Mouse (Mus musculus): ENCODE data around the gene Nup35.

The Nup35 gene

DNA sequence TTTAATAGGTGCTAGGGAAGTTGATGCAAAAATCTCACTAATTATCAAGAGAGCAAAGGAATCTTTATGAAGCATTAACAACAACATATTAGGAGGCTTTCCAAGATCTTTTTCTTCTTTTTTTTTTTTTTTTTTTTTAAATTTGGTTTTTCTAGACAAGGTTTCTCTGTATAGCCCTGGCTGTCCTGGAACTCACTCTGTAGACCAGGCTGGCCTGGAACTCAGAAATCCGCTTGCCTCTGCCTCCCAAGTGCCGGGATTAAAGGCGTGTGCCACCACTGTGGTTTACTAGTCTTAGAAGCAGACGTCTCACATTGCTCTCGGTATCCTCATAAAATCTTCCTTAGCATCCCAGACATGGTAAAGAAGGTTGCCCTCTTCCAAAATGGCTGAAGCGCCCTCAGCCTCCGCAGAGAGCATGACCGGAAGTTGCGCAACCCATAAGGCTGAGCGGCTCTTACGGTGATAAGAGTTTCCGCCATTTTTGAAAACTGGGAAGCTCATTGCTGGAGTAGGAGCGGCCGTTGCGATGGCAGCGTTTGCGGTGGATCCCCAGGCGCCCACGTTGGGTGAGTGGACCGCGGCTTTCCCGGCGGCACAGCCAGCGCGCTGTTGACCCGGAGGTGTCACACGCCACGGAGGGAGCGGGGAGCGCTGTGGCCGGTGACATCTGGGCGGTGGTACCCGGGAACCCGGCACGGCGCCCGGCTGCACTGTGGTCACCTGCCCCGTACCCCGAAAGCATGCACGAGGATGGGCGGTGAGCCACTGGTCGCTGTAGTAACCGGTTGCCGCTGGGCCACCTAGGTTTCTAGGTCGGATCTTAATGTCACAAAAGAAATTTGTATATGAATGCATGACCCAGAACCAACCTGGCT lies 21.6 kb downstream of the Nup35 start:
- DNase-seq (ENCODE audit: low spot score in 2 of 2), result peak; percentile 87 to 90

DNA sequence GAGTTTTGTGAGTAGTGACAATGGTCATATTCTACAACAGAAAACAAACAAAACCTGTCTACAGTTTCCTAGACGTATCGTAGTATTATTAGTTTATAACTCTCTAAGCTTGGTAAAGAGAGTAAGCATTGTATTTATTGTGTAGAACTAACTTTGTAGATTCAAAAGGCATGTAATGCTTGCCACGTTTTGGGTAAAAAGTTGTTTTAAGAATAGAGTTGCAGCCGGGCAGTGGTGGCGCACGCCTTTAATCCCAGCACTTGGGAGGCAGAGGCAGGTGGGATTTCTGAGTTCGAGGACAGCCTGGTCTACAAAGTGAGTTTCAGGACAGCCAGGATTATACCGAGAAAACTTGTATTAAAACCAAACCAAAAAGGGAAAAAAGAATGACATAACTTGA lies 22.4 kb downstream of the Nup35 start:
- DNase-seq (ENCODE audit: low spot score in 2 of 2), result no peak

DNA sequence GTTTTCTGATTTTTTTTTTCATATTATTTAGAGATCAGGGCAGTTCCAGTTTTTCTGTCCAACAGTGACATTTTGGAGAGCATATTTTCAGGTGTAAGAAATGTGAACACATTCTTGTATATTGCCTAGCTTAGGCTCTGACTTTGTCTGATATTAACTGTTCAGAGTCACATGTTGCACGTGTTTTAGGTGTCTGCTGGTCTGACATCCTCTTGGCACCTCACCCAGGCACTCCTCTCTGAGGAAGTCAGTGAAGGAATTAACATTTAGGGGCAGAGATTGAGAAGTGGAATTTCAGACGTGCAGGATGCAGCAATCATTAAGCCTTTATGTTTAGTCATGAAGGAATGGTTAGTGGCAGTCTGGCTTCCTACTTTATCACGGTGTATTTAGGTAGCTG lies 22.8 kb downstream of the Nup35 start:
- DNase-seq (ENCODE audit: low spot score in 2 of 2), result no peak

DNA sequence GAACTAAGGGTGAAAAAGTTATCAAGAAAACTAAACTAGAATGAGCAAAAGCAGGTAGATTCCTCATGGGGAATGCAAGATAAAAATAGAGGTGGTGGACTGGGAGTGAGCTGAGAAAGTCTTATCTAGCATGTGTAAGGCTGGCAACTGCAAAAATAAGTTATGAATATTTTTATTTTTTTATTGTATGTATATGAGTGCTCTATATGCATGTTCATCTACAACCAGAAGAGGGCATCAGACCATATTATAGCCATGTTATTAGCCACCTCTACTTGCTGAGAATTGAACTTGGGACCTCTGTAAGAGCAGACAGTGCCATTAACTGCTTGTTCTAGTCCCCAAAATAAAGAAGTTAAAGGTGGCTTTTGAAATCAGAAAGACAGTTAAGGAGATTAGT lies 44.4 kb downstream of the Nup35 start:
- DNase-seq (ENCODE audit: low spot score in 2 of 2), result no peak

DNA sequence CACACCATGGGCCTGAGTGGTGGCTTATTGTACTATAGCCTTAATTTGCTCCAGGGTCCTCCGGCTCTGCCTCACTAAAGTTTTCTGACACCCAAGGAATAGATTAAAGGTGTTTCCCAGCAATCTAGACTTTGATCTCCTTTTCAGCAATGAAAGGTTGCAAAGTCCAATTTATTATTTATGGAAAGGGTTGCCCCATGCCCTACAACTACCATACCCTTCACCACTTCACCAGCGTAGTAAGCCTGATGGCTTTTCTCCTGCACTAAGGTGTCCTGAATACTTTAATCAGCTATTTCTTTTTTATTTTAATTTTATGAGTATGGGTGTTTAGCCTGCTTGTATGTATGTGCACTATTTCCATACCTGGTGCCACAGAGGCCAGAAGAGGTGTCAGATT lies 45.6 kb downstream of the Nup35 start:
- DNase-seq (ENCODE audit: low spot score in 2 of 2), result no peak

DNA sequence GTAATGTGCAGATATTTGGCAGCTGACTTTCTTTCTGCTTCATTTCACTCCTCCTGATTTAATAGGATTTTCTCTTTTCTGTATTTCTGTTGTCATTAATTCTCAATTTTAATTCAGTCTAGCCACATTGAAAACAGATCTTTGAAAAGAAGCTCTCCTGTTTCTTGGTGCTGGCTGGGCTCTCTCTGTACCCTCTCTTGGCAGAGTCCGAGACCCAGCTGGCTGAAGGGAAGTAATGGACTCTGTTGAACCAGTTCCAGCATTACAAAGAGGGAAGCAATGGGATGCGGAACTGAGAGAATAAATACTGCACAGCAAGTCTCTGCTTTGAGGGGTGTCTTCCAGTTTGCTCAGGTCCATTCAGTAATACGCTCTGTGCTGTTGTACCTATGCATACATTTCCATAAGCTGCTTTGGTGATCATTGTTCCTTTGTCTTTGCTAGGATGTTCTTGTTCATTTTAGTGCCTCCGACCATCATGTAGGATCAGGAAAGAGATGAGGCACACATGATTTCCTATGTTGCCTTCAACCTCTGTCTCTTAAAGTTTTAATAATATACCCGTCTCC lies 50.4 kb downstream of the Nup35 start:
- no peak for DNase-seq (ENCODE audit: low spot score in 2 of 2)

DNA sequence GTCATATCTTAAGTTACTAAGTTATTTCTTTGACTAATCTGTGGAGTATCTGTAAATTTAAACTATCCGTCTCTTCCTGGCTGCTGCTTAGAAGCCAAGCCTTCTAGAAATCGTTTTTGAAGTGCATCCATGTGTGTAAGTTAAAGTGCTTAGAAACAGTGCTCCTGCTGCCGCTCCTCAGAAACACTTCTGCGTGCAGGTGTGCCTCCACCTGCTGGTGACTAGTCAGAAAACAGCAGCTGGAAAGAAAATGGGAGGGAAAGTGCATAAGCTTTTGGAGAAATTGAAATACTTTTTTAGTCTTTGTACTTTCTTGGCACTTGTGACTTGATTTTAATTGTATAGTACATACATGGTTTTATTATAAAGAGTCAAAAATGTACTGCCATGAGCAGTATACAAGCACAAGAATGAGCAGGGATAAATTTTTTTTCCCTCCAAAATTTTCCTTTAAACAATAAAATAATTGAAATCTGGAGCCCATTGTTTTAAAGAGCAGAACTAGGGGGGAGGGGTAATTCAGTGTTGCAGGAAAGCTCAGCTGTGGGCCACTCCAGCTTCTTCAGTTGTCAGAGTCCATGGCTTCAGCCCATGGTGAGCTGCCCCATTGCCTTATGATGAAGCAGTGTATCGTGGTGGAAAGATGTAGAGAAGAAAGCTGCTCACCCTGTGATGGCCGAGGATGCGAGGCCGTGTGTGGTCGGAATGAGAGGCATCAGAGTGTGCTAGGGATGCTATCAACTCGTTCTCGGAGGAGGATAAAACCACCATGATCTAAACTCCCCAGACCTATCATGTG lies 53.0 kb downstream of the Nup35 start:
- no peak for DNase-seq (ENCODE audit: low spot score in 2 of 2)

DNA sequence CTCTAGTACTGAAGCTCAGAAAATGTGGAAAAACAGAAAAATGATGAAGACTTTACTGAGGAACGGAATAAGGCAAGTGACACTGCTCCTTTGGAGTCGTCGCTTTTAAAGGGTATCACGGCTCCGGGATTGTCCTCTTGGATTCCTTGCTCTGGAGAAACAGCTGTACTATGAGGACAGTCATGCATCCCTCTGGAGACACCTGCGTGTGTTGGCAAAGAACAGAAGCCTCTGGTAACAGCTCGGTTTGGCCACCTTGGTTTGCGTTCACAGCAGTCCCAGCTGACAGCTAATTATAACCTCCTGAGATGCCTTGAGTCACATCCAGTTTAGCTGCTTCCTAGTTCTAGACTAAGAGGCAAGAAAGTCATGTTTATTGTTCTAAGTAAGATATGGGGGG lies 61.8 kb downstream of the Nup35 start:
- no peak for DNase-seq (ENCODE audit: low spot score in 2 of 2)

DNA sequence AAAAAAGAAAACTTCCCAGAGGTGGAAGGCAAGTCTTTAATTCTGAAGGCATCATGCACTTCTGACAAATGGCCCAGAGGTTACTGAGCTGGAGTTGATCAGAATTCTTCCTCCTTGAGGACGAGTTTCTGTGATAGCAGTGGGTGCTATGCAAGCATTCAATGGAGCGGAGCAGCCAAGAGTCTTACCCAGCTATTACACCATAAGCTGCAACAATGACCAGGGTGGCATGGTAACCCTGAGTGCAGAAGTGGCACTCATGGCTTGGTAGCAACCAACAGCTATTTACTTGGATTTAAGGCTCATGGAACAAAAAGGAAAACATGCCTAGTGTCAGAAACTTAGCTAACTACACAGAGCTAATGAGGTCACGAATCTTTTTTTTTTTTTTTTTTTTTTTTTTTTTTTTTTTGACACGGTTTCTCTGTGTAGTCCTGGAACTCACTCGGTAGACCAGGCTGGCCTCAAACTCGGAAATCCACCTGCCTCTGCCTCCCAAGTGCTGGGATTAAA lies 66.7 kb downstream of the Nup35 start:
- DNase-seq (ENCODE audit: low spot score in 2 of 2), result no peak

DNA sequence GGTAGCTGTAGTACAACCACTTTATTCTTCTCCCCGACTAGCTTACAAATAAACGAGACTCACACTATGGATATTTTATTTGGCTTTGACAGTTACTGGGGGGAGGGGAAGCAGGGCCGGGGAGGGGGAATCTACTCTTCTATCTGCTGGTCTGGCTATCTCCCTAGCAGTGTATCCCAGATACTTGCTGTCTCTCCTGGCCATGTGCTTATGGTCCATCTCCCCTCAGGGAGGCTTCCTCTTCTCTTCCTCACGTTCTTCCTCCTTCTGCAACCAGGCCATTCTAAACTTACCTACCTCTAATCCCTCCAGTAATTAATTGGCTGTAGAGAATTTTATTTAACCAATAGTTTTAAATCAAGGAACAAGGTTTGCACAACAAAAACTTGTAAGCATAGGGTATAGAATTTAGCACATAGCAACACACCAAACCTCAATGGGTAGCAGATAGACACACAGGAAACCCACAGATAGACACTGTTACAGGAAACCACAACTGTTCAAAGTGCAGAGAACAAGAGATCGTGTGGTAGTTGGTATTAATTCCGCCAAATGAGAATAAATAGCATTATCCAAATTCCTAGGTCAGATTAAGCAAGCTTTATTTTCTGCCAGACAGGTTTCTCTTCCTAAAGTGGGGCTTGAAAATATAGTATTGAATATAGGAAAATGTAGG lies 67.5 kb downstream of the Nup35 start:
- DNase-seq (ENCODE audit: low spot score in 2 of 2), result no peak

DNA sequence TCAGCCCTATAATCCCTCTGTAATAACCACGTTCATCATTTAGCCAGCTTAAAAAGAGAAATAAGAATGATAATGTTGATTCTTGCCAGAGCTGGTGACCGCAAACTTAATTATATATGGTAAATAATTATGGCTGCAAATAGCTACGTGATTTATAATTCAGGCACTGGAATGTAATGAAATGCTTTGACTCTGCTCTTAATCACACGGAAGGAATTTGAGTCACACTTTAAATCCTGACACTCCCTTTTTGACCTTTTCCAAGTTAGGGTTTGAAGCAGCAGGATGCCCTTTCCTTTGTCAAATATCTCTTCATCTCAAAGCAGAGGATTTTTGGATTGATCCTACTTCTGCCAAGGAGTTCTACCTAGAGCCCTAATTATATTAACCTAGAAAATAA lies 71.2 kb downstream of the Nup35 start:
- DNase-seq (ENCODE audit: low spot score in 2 of 2), result no peak

DNA sequence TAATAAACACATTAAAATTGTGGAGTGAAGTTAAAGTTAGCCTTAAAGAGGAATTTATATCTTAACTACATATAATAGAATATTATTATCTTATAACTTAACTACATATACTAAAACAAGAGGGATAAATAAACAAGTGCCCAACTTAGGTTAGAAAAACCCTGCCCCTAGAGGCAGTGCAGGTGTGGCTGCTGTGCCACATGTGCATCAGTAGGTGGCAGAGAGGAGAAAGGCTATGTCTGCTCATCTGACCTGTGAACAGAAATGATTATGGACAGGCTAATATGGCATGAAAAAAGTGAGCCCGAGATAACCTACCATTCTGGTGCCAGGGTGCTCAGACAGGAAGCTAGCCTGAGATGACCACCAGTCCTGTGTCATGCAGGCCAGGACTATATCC lies 90.4 kb downstream of the Nup35 start:
- no peak for DNase-seq (ENCODE audit: low spot score in 2 of 2)
